Mouse (Mus musculus) G1E (cell line): ENCODE data around the gene Btbd9. TPM values are rescaled to one million over a fixed set of nuclear protein-coding genes. Genes with fewer than 3 reads are reported as not detected.

Experiments used
- ATAC-seq: 2 replicates; pipeline ENCODE4 v1.8.0; 2016; ENCODE audit warnings: mild to moderate bottlenecking; ENCODE audit not compliant: insufficient number of reproducible peaks, poor library complexity, low FRiP score, severe bottlenecking; ENCODE audit errors: extremely low read depth
- DNase-seq: peaks from one replicate; pipeline ENCODE4 v3.0.0; 2012; ENCODE audit warnings: low spot score
- H3K27me3 ChIP-seq: 2 replicates; pipeline ENCODE4 v1.6.1; 2012; ENCODE audit warnings: mild to moderate bottlenecking, low read length, inconsistent platforms; ENCODE audit not compliant: insufficient read depth
- H3K36me3 ChIP-seq: replicated peaks from 2 replicates; pipeline ENCODE3; 2012; ENCODE audit warnings: mild to moderate bottlenecking, inconsistent platforms
- H3K4me1 ChIP-seq: 2 replicates; pipeline ENCODE4 v1.6.1; 2012; ENCODE audit warnings: low read depth, low read length, inconsistent platforms, mixed read lengths; ENCODE audit not compliant: insufficient read depth
- H3K4me3 ChIP-seq: 2 replicates; pipeline ENCODE4 v1.5.1; 2012; ENCODE audit warnings: low read depth, mild to moderate bottlenecking, inconsistent platforms, low read length, moderate library complexity, mixed read lengths
- H3K9me3 ChIP-seq: replicated peaks from 2 replicates; pipeline ENCODE4 v1.6.1; 2012; ENCODE audit warnings: inconsistent platforms
- CTCF ChIP-seq: IDR thresholded peaks from 2 replicates; pipeline ENCODE4 v1.5.1; 2012; ENCODE audit warnings: low read depth, low read length, inconsistent platforms, mixed read lengths
- GATA1 ChIP-seq: IDR thresholded peaks from 2 replicates; pipeline ENCODE4 v1.6.1; 2012; ENCODE audit warnings: borderline replicate concordance, low read length, inconsistent platforms, mixed read lengths
- GATA2 ChIP-seq: IDR thresholded peaks from 2 replicates; pipeline ENCODE4 v1.6.1; 2012; ENCODE audit warnings: low read depth, low read length, inconsistent platforms, borderline replicate concordance
- POLR2AphosphoS5 ChIP-seq: IDR thresholded peaks from 2 replicates; pipeline ENCODE4 v1.6.1; 2012; ENCODE audit warnings: low read depth, low read length, inconsistent platforms; ENCODE audit not compliant: insufficient replicate concordance
- TAL1 ChIP-seq: conservative IDR thresholded peaks from 2 replicates; pipeline ENCODE4 v1.6.1; 2012; ENCODE audit warnings: low read depth, low read length, inconsistent platforms, mixed read lengths
- polyA plus RNA-seq: library from polyadenylated mRNA; stranded (reverse); fragments of >175 nt; gene quantifications from 2 replicates; pipeline ENCODE4 v1.2.3, GENCODE M21; 2012
- total RNA-seq, 2 experiments: library from RNA; stranded (forward) in 1 of 2; stranded (reverse) in 1 of 2; fragments of 200-1000 nt in 1 of 2; fragments of >200 nt in 1 of 2; fragmentation: Nextera tagmentation in 1 of 2; gene quantifications; 2 replicates each; pipeline ENCODE4 v1.2.3; 2014 to 2017

The Btbd9 gene
- total and polyA plus RNA-seq, 3 experiments: 33.6 to 68.4 (median 57.5) TPM

- no peaks in the 10 kb centered on the region for H3K27me3 ChIP-seq
- ATAC-seq (no peak), DNase-seq (no peak)
- no peaks in the 10 kb centered on the region for H3K4me1 ChIP-seq
- H3K4me3 ChIP-seq: no peak overlapping the region
- TF ChIP-seq GATA2: no peak
- no peak for TF ChIP-seq POLR2AphosphoS5
- no peak for TF ChIP-seq GATA1
- TF ChIP-seq CTCF: no peak
- no peak for TF ChIP-seq TAL1
- H3K9me3 ChIP-seq: no peaks in the 10 kb centered on the region
- peaks cover 28% of the 10 kb centered on the region for H3K36me3 ChIP-seq
Measured at GRCm38 (mm10) chr17:30253924-30254323, 322.4 kb downstream of the Btbd9 start.

GRCm38 (mm10) chr17:30253028-30253427, 323.3 kb downstream of the Btbd9 start:
- Histone ChIP-seq H3K27me3 (no peaks in the 10 kb centered on the region), H3K9me3 (no peaks in the 10 kb centered on the region), H3K4me3 (no peak overlapping the region), H3K4me1 (no peaks in the 10 kb centered on the region), H3K36me3 (peaks cover 27% of the 10 kb centered on the region)
- TF ChIP-seq POLR2AphosphoS5 (no peak), CTCF (no peak), GATA1 (no peak), GATA2 (no peak), TAL1 (no peak)
- no peak for ATAC-seq
- DNase-seq: no peak

GRCm38 (mm10) chr17:30245308-30245706, 331.0 kb downstream of the Btbd9 start:
- Histone ChIP-seq H3K27me3 (no peaks in the 10 kb centered on the region), H3K9me3 (no peaks in the 10 kb centered on the region), H3K4me3 (no peak overlapping the region), H3K36me3 (peaks cover 5% of the 10 kb centered on the region), H3K4me1 (no peaks in the 10 kb centered on the region)
- no peak for DNase-seq
- TF ChIP-seq GATA1 (no peak), CTCF (no peak), POLR2AphosphoS5 (no peak), TAL1 (no peak), GATA2 (no peak)
- ATAC-seq: no peak

- Histone ChIP-seq H3K4me3 (no peak overlapping the region), H3K9me3 (no peaks in the 10 kb centered on the region), H3K36me3 (peaks cover 5% of the 10 kb centered on the region), H3K27me3 (no peaks in the 10 kb centered on the region), H3K4me1 (no peaks in the 10 kb centered on the region)
- TF ChIP-seq TAL1 (no peak), GATA1 (no peak), CTCF (no peak), POLR2AphosphoS5 (no peak)
- ATAC-seq: no peak
- no peak for DNase-seq
Measured at GRCm38 (mm10) chr17:30244651-30245307, 331.5 kb downstream of the Btbd9 start.

GRCm38 (mm10) chr17:30243540-30243939, 332.7 kb downstream of the Btbd9 start:
- TF ChIP-seq GATA2 (no peak), POLR2AphosphoS5 (no peak), TAL1 (no peak)
- Histone ChIP-seq H3K9me3 (no peaks in the 10 kb centered on the region), H3K27me3 (no peaks in the 10 kb centered on the region), H3K4me3 (no peak overlapping the region), H3K4me1 (no peaks in the 10 kb centered on the region), H3K36me3 (peaks cover 5% of the 10 kb centered on the region)
- ATAC-seq (no peak), DNase-seq (no peak)

- TF ChIP-seq GATA2 (no peak), TAL1 (no peak)
- Histone ChIP-seq H3K4me3 (no peak overlapping the region), H3K4me1 (no peaks in the 10 kb centered on the region), H3K9me3 (no peaks in the 10 kb centered on the region), H3K36me3 (peaks cover 5% of the 10 kb centered on the region), H3K27me3 (no peaks in the 10 kb centered on the region)
- no peak for ATAC-seq
- DNase-seq: no peak
Measured at GRCm38 (mm10) chr17:30242647-30243046, 333.6 kb downstream of the Btbd9 start.
